Mouse (Mus musculus) thymus, postnatal 4 days (tissue): Measurements from ENCODE around the gene Cox7a2.

Experiments used
- DNase-seq: peaks from one replicate; pipeline ENCODE4 v3.0.0; 2021

Gene Cox7a2

GRCm38 (mm10) chr9:79723090-79723489 lies 36.6 kb downstream of the Cox7a2 start:
- no peak for DNase-seq

DNA sequence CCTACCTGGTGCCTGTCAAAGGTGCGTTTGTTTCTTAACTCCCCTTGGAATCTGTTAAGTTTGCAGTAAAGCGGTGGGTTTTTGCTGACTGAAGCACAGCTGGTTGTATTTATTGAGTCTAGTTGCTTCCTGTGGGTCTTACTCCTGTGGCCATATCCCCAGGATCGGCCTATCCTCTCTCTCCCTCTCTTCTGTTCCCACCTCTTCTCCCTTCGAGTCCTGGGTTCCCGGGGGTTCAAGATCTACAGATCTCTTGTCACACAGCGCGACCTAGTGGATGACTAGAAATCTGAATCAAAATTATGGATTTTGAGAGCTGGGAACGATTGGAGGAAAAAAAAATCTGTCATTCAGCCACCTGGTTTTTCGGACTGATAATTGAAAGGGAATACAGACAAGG lies 38.6 kb downstream of the Cox7a2 start:
- peak; percentile 25 for DNase-seq

DNA sequence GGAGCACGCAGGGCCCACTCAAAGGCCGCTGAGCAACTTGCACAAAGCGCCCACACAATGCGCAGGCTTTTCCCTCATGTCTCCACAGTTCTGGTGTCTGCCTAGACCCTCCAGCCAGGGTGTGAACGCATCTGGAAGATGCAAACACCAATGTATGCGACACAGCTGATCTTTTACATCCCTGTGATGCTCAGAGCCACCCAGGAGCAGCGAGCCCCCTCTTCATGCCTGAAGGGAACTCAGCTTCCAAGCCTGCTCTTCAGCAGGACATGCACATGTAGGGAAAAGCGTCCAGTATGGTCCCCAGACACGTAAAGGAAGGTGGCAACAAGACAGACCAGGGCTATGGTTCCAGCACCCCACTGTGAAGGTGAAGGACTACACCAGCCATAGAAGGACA lies 39.5 kb downstream of the Cox7a2 start:
- DNase-seq: no peak

DNA sequence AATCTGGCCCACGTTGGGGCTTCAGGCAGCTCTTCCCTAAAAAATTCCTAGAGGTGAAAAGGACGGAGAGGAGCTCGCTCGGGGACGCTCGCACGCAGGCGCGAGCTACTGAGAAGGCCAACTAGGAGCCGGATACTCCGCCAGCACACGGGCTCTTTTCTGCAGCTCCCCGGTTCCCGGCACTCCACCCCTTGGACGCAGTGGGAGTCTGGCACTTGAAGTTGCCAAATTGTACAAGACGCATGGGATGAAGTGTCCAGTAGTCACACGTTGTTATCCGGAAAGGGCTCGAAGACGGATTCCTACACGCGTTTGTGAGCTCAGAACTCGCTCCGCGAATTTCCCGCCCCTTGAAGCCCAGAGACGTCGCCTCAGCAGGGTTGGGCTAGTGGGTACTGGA lies 40.2 kb downstream of the Cox7a2 start:
- no peak for DNase-seq

DNA sequence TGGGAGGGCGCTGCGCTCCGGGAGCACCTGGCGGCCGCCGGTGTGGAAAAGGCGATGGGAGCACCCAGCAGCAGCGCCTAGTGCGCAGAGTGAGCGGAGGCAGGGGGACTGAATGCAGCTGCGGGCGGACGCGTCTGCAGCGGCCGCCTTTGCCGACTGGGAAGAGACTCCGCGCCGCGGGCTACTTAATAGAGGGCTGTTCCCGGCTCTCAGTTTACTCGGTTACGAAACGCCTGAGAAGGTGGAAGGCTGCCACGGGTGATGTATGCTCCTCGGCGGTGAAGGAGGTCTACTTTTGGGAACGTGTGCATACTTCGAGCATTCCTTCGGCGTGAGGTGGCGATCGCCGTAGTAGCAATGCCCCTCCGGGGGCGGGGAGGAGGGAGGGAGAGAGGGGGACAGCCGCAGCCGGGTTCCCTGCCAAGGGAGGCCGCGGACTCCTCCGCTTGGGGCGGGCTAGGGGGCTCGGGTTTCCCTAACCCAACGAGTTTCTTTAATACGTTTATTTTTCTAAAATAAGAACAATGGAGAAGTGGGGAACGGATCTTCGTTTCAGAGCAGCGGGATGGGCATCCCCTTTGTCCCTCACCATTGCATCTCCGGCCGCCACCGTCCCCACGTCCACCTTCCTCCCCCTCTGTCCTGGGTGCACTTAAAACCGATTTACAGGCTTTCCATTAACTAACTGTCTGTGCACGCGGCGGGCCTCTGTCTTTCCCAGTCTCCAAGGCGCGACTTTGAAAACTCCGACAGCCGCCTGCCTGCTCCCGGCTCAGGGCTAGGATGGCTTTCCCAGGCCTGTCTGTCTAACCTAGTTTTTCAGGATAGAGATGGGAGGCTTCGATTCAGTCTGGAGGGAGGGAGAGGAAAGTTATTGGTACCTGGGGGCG lies 41.0 kb downstream of the Cox7a2 start, which contains the start of gene Col12a1:
Gene Col12a1 (minus strand): TSS at position 351 of the 890 bp plus-strand sequence.
- DNase-seq: peak; percentile 32

DNA sequence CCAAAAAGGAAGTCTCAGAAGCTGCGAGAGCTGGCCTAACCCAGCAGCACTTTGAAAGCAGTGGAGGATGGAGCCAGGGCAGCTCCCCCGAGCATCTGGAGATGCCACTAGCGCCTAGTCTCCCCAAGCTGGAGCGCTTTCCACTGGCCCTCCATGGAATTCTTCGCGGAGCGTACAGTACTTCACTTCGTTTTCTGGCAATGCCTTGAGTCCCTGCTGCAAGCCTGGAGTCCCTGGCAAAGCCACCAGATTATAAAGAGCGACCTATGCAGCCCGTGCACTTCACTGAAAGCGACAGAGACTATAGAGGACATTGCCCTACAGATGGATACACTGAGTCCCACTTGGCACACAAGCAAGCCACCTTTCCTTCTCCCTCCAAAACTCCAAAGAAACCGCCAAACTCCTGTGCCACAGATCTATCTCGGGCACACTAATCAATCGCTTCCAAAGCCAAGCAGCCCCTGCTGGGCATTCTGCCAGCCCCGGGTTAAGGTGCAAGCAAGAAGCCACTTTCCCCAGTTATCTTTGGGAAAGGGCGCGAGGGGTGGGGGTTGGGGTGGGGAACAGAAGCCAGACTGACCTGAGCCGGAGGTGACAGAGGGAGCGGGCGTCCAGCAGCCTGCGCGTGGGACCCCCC lies 41.7 kb downstream of the Cox7a2 start:
- DNase-seq: no peak

- DNase-seq: peak; percentile 69
These were observed 42.5 kb downstream of the Cox7a2 start for GRCm38 (mm10) chr9:79716909-79717835.

DNA sequence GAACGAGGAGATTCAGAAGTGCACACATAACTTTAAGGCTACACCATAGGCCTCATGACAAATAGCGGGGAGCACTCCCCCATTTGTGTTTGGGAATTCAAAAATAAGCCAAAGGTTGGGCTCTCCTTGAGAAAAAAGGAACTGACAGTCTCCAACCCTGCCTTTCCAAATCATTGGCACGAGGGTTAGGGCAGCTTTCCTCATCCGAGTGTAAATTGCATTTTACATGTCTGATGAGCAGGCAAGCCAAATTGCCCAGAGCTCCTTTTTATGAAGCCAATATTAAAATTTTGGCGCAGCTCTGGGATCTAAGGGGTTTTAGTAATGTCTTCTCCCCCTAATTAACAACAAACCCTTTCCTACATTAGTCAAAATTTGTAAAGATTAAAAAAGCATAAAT lies 43.2 kb downstream of the Cox7a2 start:
- DNase-seq: no peak

DNA sequence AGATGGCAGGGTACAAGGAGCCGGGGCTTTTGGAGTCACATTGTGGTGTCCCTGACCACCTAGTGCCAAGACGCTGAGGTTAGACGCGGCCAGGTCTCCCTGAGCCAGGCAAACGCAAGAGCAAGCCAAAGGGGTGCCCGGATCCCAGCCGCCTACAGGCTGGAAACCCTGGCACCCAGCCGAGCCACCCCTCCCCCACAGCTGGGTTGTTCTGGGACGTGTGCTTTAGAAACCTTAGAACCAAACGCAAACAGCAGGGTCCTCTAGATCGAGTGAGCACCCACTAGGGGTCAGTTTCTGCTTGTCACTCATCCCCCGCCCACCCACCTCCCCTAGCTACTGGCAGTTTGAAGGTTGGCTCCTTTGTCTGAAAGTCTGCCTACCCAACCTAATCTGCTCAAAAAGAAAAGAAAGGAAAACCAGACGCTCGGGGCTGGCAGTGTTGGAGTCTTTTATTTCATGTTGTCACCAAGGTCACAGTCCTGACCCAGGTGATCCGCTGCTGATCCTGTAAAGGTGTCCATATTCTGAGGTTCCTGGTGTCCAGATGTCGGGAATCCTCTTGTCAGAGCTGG lies 45.1 kb downstream of the Cox7a2 start:
- peak; percentile 15 for DNase-seq
